Mouse (Mus musculus) lung, postnatal 0 days (tissue): ENCODE data around the gene Padi3. TPM values are rescaled to one million over a fixed set of nuclear protein-coding genes. Genes with fewer than 3 reads are reported as not detected.

Source experiments
- ATAC-seq: fragments of 200-750 bp; cut with Nextera tagmentation; 2 replicates; pipeline ENCODE4 v1.8.0; 2017; ENCODE audit warnings: moderate library complexity
- DNase-seq: peaks from one replicate; pipeline ENCODE4 v3.0.0-alpha.2; 2016; ENCODE audit warnings: low spot score
- H3K27ac ChIP-seq: fragments of 300-500 bp; sonication (generic); 2 replicates; pipeline ENCODE4 v1.5.1; 2014; ENCODE audit warnings: antibody characterized with exemption, mild to moderate bottlenecking, low read length, mixed read lengths
- H3K27me3 ChIP-seq: fragments of 300-500 bp; sonication (generic); replicated peaks from 2 replicates; pipeline ENCODE4 v1.6.1; 2014; ENCODE audit warnings: low read length, mixed read lengths; ENCODE audit not compliant: insufficient read depth
- H3K36me3 ChIP-seq: fragments of 300-500 bp; sonication (generic); 2 replicates; pipeline ENCODE4 v1.6.1; 2014; ENCODE audit warnings: low read length, mixed read lengths; ENCODE audit not compliant: insufficient read depth
- H3K4me1 ChIP-seq: fragments of 300-500 bp; sonication (generic); 2 replicates; pipeline ENCODE4 v1.6.1; 2014; ENCODE audit warnings: antibody characterized with exemption, low read depth, low read length, mixed read lengths; ENCODE audit not compliant: insufficient read depth
- H3K4me2 ChIP-seq: fragments of 300-500 bp; sonication (generic); replicated peaks from 2 replicates; pipeline ENCODE4 v1.6.1; 2014; ENCODE audit warnings: low read depth, mild to moderate bottlenecking, low read length, moderate library complexity, mixed read lengths
- H3K4me3 ChIP-seq: fragments of 300-500 bp; sonication (generic); 2 replicates; pipeline ENCODE4 v1.5.1; 2014; ENCODE audit warnings: low read depth, low read length
- H3K9ac ChIP-seq: fragments of 300-500 bp; sonication (generic); replicated peaks from 2 replicates; pipeline ENCODE4 v1.6.1; 2014; ENCODE audit warnings: low read depth, mild to moderate bottlenecking
- H3K9me3 ChIP-seq: fragments of 300-500 bp; sonication (generic); 2 replicates; pipeline ENCODE4 v1.6.1; 2016; ENCODE audit warnings: low read length, mixed read lengths
- CTCF ChIP-seq: IDR thresholded peaks from 2 replicates; pipeline ENCODE4 v1.5.1; 2016; ENCODE audit warnings: antibody characterized with exemption, mild to moderate bottlenecking
- EP300 ChIP-seq: IDR thresholded peaks from 2 replicates; pipeline ENCODE4 v1.6.1; 2016; ENCODE audit warnings: antibody characterized with exemption, mild to moderate bottlenecking, control low read depth
- WGBS: fragments of 180-500 bp; shearing (Covaris S2); extraction: QIAGEN DNeasy Blood & Tissue Kit; methylation state at CpG from one replicate; pipeline ENCODE4 v1.1.7; 2014; 5-methylcytosine and 5-hydroxymethylcytosine counted together
- polyA plus RNA-seq: library from polyadenylated mRNA; unstranded; fragments of >200 nt; fragmentation: Nextera tagmentation; extraction: Ambion mirVana; gene quantifications from 2 replicates; pipeline ENCODE4 v1.2.1, GENCODE M21; 2015

The Padi3 gene
- polyA plus RNA-seq, 1 experiment from 2014 or later = 0.35 TPM

GRCm38 (mm10) chr4:140837879-140838278 is 27.4 kb upstream of the Padi3 start:
- Histone ChIP-seq H3K36me3 (no peaks in the 10 kb centered on the region), H3K27ac (no peak overlapping the region), H3K27me3 (no peaks in the 10 kb centered on the region), H3K4me2 (no peak overlapping the region), H3K9ac (no peak overlapping the region), H3K4me1 (no peaks in the 10 kb centered on the region), H3K9me3 (no peaks in the 10 kb centered on the region), H3K4me3 (no peak overlapping the region)
- 17% methylated on average over 8 of the region's 8 CpGs for WGBS
- ATAC-seq = peak; percentile 57
- TF ChIP-seq CTCF (no peak), EP300 (no peak)
- peak; percentile 47 for DNase-seq

- Histone ChIP-seq H3K9ac (no peak overlapping the region), H3K4me1 (no peaks in the 10 kb centered on the region), H3K27me3 (no peaks in the 10 kb centered on the region), H3K36me3 (no peaks in the 10 kb centered on the region), H3K9me3 (no peaks in the 10 kb centered on the region), H3K27ac (no peak overlapping the region), H3K4me3 (no peak overlapping the region), H3K4me2 (no peak overlapping the region)
- WGBS = 62% methylated on average over 11 of the region's 11 CpGs
- TF ChIP-seq EP300 = no peak
- TF ChIP-seq CTCF = no peak
- no peak for ATAC-seq
- DNase-seq = peak; percentile 10
Measured at GRCm38 (mm10) chr4:140836208-140836866, 25.9 kb upstream of the Padi3 start.

- no peak overlapping the region for H3K9ac ChIP-seq
- no peaks in the 10 kb centered on the region for H3K36me3 ChIP-seq
- H3K4me1 ChIP-seq = no peaks in the 10 kb centered on the region
- 6% methylated on average over 10 of the region's 10 CpGs for WGBS
- no peaks in the 10 kb centered on the region for H3K9me3 ChIP-seq
- ATAC-seq (peak; percentile 73), DNase-seq (peak; percentile 59)
- no peak overlapping the region for H3K4me3 ChIP-seq
- TF ChIP-seq EP300 (no peak), CTCF (no peak)
- no peak overlapping the region for H3K4me2 ChIP-seq
- H3K27me3 ChIP-seq = no peaks in the 10 kb centered on the region
- H3K27ac ChIP-seq = no peak overlapping the region
Measured at GRCm38 (mm10) chr4:140835682-140836081, 25.2 kb upstream of the Padi3 start.

GRCm38 (mm10) chr4:140834327-140834934 is 24.0 kb upstream of the Padi3 start:
- ATAC-seq (no peak), DNase-seq (no peak)
- Histone ChIP-seq H3K36me3 (no peaks in the 10 kb centered on the region), H3K4me1 (no peaks in the 10 kb centered on the region), H3K27me3 (no peaks in the 10 kb centered on the region), H3K9me3 (no peaks in the 10 kb centered on the region), H3K4me2 (no peak overlapping the region), H3K9ac (no peak overlapping the region), H3K27ac (no peak overlapping the region), H3K4me3 (no peak overlapping the region)
- TF ChIP-seq EP300 = no peak
- no peak for TF ChIP-seq CTCF
- WGBS = 67% methylated on average over 6 of the region's 6 CpGs

- 41% methylated on average over 8 of the region's 8 CpGs for WGBS
- H3K36me3 ChIP-seq = no peaks in the 10 kb centered on the region
Measured at GRCm38 (mm10) chr4:140832821-140833220, 22.4 kb upstream of the Padi3 start.

GRCm38 (mm10) chr4:140831808-140832207 is 21.4 kb upstream of the Padi3 start:
- DNase-seq = no peak
- 70% methylated on average over 4 of the region's 4 CpGs for whole genome bisulfite sequencing

More at GRCm38 (mm10) chr4:140832821-140833220, 22.4 kb upstream of the Padi3 start:
- no peak overlapping the region for H3K4me2 ChIP-seq
- no peak overlapping the region for H3K9ac ChIP-seq
- TF ChIP-seq EP300 (no peak), CTCF (no peak)
- no peaks in the 10 kb centered on the region for H3K9me3 ChIP-seq
- H3K27me3 ChIP-seq = no peaks in the 10 kb centered on the region
- DNase-seq (no peak), ATAC-seq (no peak)
- no peaks in the 10 kb centered on the region for H3K4me1 ChIP-seq
- H3K4me3 ChIP-seq = no peak overlapping the region
- H3K27ac ChIP-seq = no peak overlapping the region

More at GRCm38 (mm10) chr4:140831808-140832207, 21.4 kb upstream of the Padi3 start:
- no peak for ATAC-seq
- TF ChIP-seq EP300 (no peak), CTCF (no peak)
- Histone ChIP-seq H3K36me3 (no peaks in the 10 kb centered on the region), H3K27ac (no peak overlapping the region), H3K27me3 (no peaks in the 10 kb centered on the region), H3K4me3 (no peak overlapping the region), H3K9ac (no peak overlapping the region), H3K4me1 (no peaks in the 10 kb centered on the region), H3K4me2 (no peak overlapping the region), H3K9me3 (no peaks in the 10 kb centered on the region)
